Mouse (Mus musculus) forelimb bud, embryonic 11.5 days (tissue): ENCODE measurements at regions not wholly inside any gene's neighbourhood (a gene's known extent, or its start where the extent isn't known, plus 50 kb on each side); places are given as distances from the start of the nearest gene placed in this dataset.
"Not testable (repeated sequence)": the region's sequence is repeated elsewhere in the genome, so short reads cannot be mapped to it uniquely, and the experiment has no call there.

ENCODE experiments used
- DNase-seq: peaks from one replicate; pipeline ENCODE4 v3.0.0-alpha.2; 2012; ENCODE audit warnings: low read depth, low spot score

- no peak for DNase-seq
Measured at GRCm38 (mm10) chr1:79379736-79380135, 60.2 kb downstream of the Scg2 start.

GRCm38 (mm10) chr1:79374811-79375210, 65.1 kb downstream of the Scg2 start:
- no peak for DNase-seq

GRCm38 (mm10) chr1:79357291-79358045, 82.5 kb downstream of the Scg2 start:
- DNase-seq: no peak

GRCm38 (mm10) chr1:79346511-79346910, 93.4 kb downstream of the Scg2 start:
- no peak for DNase-seq

GRCm38 (mm10) chr1:79335480-79336114, 104.3 kb downstream of the Scg2 start:
- DNase-seq: no peak

GRCm38 (mm10) chr1:79317194-79317593, 122.7 kb downstream of the Scg2 start:
- DNase-seq: no peak

- DNase-seq: peak; percentile 20
Measured at GRCm38 (mm10) chr1:79314774-79315173, 125.1 kb downstream of the Scg2 start.

GRCm38 (mm10) chr1:79312153-79312552, 127.8 kb downstream of the Scg2 start:
- DNase-seq: no peak

- DNase-seq: no peak
Measured at GRCm38 (mm10) chr1:79303602-79304001, 136.3 kb downstream of the Scg2 start.

- no peak for DNase-seq
Measured at GRCm38 (mm10) chr1:79299639-79300038, 140.3 kb downstream of the Scg2 start.

- no peak for DNase-seq
Measured at GRCm38 (mm10) chr1:79259726-79260125, 180.2 kb downstream of the Scg2 start.

GRCm38 (mm10) chr1:79212970-79213369, 226.9 kb downstream of the Scg2 start:
- no peak for DNase-seq

- no peak for DNase-seq
Measured at GRCm38 (mm10) chr1:79212471-79212870, 227.4 kb downstream of the Scg2 start.

- not testable (repeated sequence) for DNase-seq
Measured at GRCm38 (mm10) chr1:79211981-79212380, 227.9 kb downstream of the Scg2 start.

GRCm38 (mm10) chr1:79207207-79207606, 232.7 kb downstream of the Scg2 start:
- no peak for DNase-seq

GRCm38 (mm10) chr1:79197682-79198081, 242.2 kb downstream of the Scg2 start:
- DNase-seq: no peak

- no peak for DNase-seq
Measured at GRCm38 (mm10) chr1:79191031-79191430, 248.9 kb downstream of the Scg2 start.

GRCm38 (mm10) chr1:79183534-79184411, 256.1 kb downstream of the Scg2 start:
- DNase-seq: peak; percentile 74

GRCm38 (mm10) chr1:79144113-79144512, 295.8 kb downstream of the Scg2 start:
- no peak for DNase-seq
